8 mouse cellular contexts compared by ENCODE assay signal in the genomic region with DNA sequence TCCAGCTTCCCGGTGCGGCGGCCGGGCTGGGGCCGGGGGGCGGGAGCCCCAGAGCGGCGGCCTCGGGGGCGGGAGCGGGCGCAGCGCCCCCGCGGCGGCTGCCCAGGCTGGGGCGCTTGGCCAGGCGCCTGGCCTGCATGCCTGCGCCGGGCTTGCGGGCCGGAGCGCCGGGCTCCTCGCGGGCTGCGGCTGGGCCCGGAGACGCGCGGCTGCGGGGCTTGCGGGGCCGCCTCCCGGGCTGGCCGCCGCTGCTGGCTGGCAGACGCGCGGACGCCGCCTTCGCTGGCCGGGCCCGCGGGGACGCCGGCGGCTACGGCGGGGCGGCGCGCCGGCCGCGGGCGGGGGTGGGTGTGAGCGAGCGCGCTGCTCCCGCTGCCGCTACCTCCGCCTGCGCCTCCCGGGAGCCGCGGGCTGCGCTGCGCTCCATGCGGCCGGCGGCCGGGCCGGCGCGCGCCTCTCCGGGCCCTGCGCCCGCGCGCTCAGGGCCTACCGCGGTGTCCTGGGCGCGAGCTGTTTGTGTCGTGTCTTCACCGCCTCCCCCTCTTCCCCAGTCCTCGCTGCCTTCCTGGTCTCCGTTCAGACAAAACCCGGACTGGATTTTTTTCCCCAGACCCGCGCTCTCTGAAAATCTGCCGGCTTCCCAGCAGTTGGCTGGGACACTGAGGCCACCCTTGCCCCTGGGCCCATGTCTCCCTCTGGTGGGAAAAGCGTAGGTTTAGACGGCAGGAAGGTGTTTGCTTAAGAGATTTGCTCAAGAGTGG. TPM values are rescaled to one million over a fixed set of nuclear protein-coding genes. Genes with fewer than 3 reads are reported as not detected.
DNase-seq lines count a peak whose midpoint lies in the region; ATAC-seq and TF ChIP-seq lines count a peak whose summit lies in the region.

A gene (minus strand): TSS at position 505 of the 761 bp plus-strand sequence.

- H3K9ac ChIP-seq in hindbrain, postnatal 0 days (replicated peaks; ENCODE audit: low read length) = peak within 1 kb of the TSS; percentile 94

- peak within 1 kb of the TSS; percentile 63 for H3K4me3 ChIP-seq in cortical plate, adult 2 months (ENCODE audit: insufficient read depth, low read length)
- H3K4me3 ChIP-seq in hindbrain, postnatal 0 days (ENCODE audit: low read length) = peak within 1 kb of the TSS; percentile 89

- H3K27me3 ChIP-seq in hindbrain, postnatal 0 days (ENCODE audit: insufficient read depth, low read length) = no peaks in the 10 kb centered on the region

- H3K36me3 ChIP-seq in hindbrain, postnatal 0 days (ENCODE audit: insufficient read depth, low read length) = no peaks in the 10 kb centered on the region

- H3K4me2 ChIP-seq in hindbrain, postnatal 0 days (ENCODE audit: low read depth, low read length) = peak within 1 kb of the TSS; percentile 65

- peak; percentile 71 for TF ChIP-seq POLR2A in cortical plate, adult 2 months (IDR thresholded peaks at IDR 0.05; ENCODE audit: extremely low read depth, insufficient read depth, low read length)

- TF ChIP-seq CTCF in cortical plate, adult 2 months (IDR thresholded peaks at IDR 0.05; ENCODE audit: extremely low read depth, insufficient read depth, low read length) = 0 out of 2 replicates have a peak, but pooled peaks have one; percentile 10
- peak; percentile 73 for TF ChIP-seq CTCF in hindbrain, postnatal 0 days (IDR thresholded peaks at IDR 0.05; ENCODE audit: low read depth)

- peak; percentile 93 for ATAC-seq in hindbrain, postnatal 0 days

- WGBS in hindbrain, postnatal 0 days = under 1% methylated on average over 55 of the region's 97 CpGs

- H3K9me3 ChIP-seq in hindbrain, postnatal 0 days (ENCODE audit: low read length) = no peaks in the 10 kb centered on the region

- peak; percentile 88 to 94 for DNase-seq in adrenal gland, adult (ENCODE audit: inconsistent age in 2 of 2, low spot score in 1 of 2)
- DNase-seq in gastrocnemius, adult 8-10 months (ENCODE audit: low spot score in 2 of 2) = peak; percentile 61 to 71
- DNase-seq in hindbrain, postnatal 0 days (ENCODE audit: low spot score) = peak; percentile 95
- DNase-seq in left cerebral cortex, adult 18-20 months (ENCODE audit: low spot score in 2 of 2) = peak; percentile 77 to 86
- DNase-seq in lung, postnatal 36 days = peak; percentile 91
- peak; percentile 86 for DNase-seq in right cerebral cortex, adult 18-20 months
- DNase-seq in urinary bladder, adult 2 months (ENCODE audit: low spot score) = peak; percentile 70

- peak within 1 kb of the TSS; percentile 89 for H3K27ac ChIP-seq in cortical plate, adult 2 months (ENCODE audit: insufficient read depth, low read length)
- peak within 1 kb of the TSS; percentile 95 for H3K27ac ChIP-seq in hindbrain, postnatal 0 days

- H3K4me1 ChIP-seq in cortical plate, adult 2 months (ENCODE audit: control insufficient read depth, insufficient read depth, low read length) = no peaks in the 10 kb centered on the region; the same call in 1 of the 2 replicates
- peaks cover 10% of the 10 kb centered on the region; the same call in 1 of the 2 replicates for H3K4me1 ChIP-seq in hindbrain, postnatal 0 days (ENCODE audit: insufficient read depth, low read length)

RNA-seq across cellular contexts. Expression of the gene that starts here (rescaled TPM):
- polyA plus RNA-seq in cortical plate, adult 2 months (2012; rRNA removed) = 15.1 and 15.5 TPM in 2 replicates
- total RNA-seq in gastrocnemius, adult 8-10 months (2022) = 1 to 10 TPM; 3.5 to 5.2 (median 4.8) TPM
- 57.5 and 58.4 TPM in 2 replicates for total RNA-seq in hindbrain, postnatal 0 days (2014; rRNA removed)
- polyA plus RNA-seq in hindbrain, postnatal 0 days (2015; fragmentation: Nextera tagmentation; extraction: Ambion mirVana) = 10.3 and 11.2 TPM in 2 replicates
- total RNA-seq in left cerebral cortex, adult 18-20 months (2021) = 10 to 100 TPM; 28.8 to 30.4 TPM
- 8.5 and 9.8 TPM in 2 replicates for polyA plus RNA-seq in urinary bladder, adult 2 months (2012; rRNA removed)

Comparison
In these comparisons a context has a peak if more than half of its experiments do, and no peak if none do; other contexts are left out.
1. Peak in every context shown above with its lines: DNase-seq, ATAC-seq, H3K4me3 ChIP-seq and H3K27ac ChIP-seq.